Mouse (Mus musculus): ENCODE measurements around the gene Cdadc1.

DNA sequence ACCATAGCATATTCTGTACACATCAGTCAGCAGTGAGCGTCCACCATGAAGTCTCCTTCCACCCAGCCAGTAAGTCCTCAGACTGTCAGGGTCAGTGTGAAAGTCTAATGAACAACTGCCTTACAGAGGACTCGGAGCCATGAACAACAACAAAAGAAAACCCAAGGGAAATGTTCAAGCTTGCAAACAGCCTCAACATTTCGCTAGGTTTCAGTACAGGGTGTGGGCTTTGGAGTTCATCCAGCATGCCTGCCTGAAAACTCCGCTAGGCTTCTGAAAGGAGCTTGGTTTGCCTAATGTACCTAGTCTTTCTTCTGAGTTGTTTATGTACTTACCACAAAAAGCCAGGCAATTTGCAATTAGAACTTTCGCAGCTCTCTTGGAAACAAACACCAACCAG is 53.8 kb downstream of the Cdadc1 start:
- no peak for TF ChIP-seq CTCF (IDR thresholded peaks at IDR 0.05; ENCODE audit: low read depth)
- no peak for TF ChIP-seq EP300 (IDR thresholded peaks at IDR 0.05; ENCODE audit: low read depth)
